Mouse (Mus musculus) MEL (cell line): ENCODE measurements at regions not wholly inside any gene's neighbourhood (a gene's known extent, or its start where the extent isn't known, plus 50 kb on each side); places are given as distances from the start of the nearest gene placed in this dataset.

Source experiments
- DNase-seq: peaks from one replicate; pipeline ENCODE4 v3.0.0; 2011; ENCODE audit warnings: low read depth, low spot score
- H3K27ac ChIP-seq: 2 replicates; pipeline ENCODE4 v1.5.1; 2012; ENCODE audit warnings: low read depth, mild to moderate bottlenecking, control low read depth, low read length, moderate library complexity; ENCODE audit not compliant: control insufficient read depth
- H3K27me3 ChIP-seq, 2 experiments: fragments of 150-350 bp in 1 of 2; sonication (generic) in 1 of 2; 2 replicates each; pipeline ENCODE4 v1.6.1; 2012; ENCODE audit warnings: low read length in 2 of 2, mild to moderate bottlenecking in 2 of 2, improper control_type of control experiment in 1 of 2, moderate library complexity in 1 of 2; ENCODE audit not compliant: insufficient read depth in 2 of 2, control insufficient read depth in 1 of 2
- H3K36me3 ChIP-seq, 2 experiments: 2 replicates each; pipeline ENCODE4 v1.6.1; 2012 to 2014; ENCODE audit warnings: low read length in 2 of 2, improper control_type of control experiment in 1 of 2, inconsistent platforms in 1 of 2, mild to moderate bottlenecking in 1 of 2; ENCODE audit not compliant: insufficient read depth in 2 of 2, control insufficient read depth in 1 of 2
- H3K4me1 ChIP-seq, 2 experiments: fragments of 150-350 bp in 1 of 2; sonication (generic) in 1 of 2; 2 replicates each; pipeline ENCODE4 v1.6.1; 2012; ENCODE audit warnings: low read length in 2 of 2, improper control_type of control experiment in 1 of 2, mild to moderate bottlenecking in 1 of 2; ENCODE audit not compliant: insufficient read depth in 2 of 2, control insufficient read depth in 1 of 2
- H3K4me3 ChIP-seq, 2 experiments: fragments of 150-350 bp in 1 of 2; sonication (generic) in 1 of 2; 2 replicates each; pipeline ENCODE4 v1.5.1; 2012; ENCODE audit warnings: low read depth in 2 of 2, low read length in 2 of 2, mild to moderate bottlenecking in 2 of 2, moderate library complexity in 2 of 2, control low read depth in 1 of 2, improper control_type of control experiment in 1 of 2; ENCODE audit not compliant: control insufficient read depth in 1 of 2, insufficient read depth in 1 of 2
- H3K79me2 ChIP-seq: 2 replicates; pipeline ENCODE4 v1.6.1; 2012; ENCODE audit warnings: mild to moderate bottlenecking, low read length, moderate library complexity; ENCODE audit not compliant: control insufficient read depth, poor library complexity, insufficient read depth
- H3K9ac ChIP-seq: 2 replicates; pipeline ENCODE4 v1.6.1; 2012; ENCODE audit warnings: low read depth, mild to moderate bottlenecking, control low read depth, low read length, moderate library complexity; ENCODE audit not compliant: control insufficient read depth, poor library complexity, severe bottlenecking
- H3K9me3 ChIP-seq: fragments of 150-350 bp; sonication (generic); replicated peaks from 2 replicates; pipeline ENCODE4 v1.6.1; 2012; ENCODE audit warnings: mild to moderate bottlenecking, low read length, improper control_type of control experiment, moderate library complexity; ENCODE audit not compliant: insufficient read depth
- BHLHE40 ChIP-seq: IDR thresholded peaks from 2 replicates; pipeline ENCODE4 v1.6.1; 2012; ENCODE audit warnings: low read depth, mild to moderate bottlenecking, inconsistent platforms, low read length, improper control_type of control experiment, borderline replicate concordance
- E2F4 ChIP-seq: IDR thresholded peaks from 2 replicates; pipeline ENCODE4 v1.6.1; 2011; ENCODE audit warnings: low read depth, low read length, improper control_type of control experiment, borderline replicate concordance
- ELF1 ChIP-seq: IDR thresholded peaks from 2 replicates; pipeline ENCODE4 v1.6.1; 2014; ENCODE audit warnings: low read depth, mild to moderate bottlenecking, inconsistent platforms, low read length, improper control_type of control experiment, moderate library complexity
- EP300 ChIP-seq, 2 experiments: IDR thresholded peaks; 2 replicates each; pipeline ENCODE4 v1.6.1; 2011; ENCODE audit warnings: improper control_type of control experiment in 2 of 2, low read length in 2 of 2, low read depth in 1 of 2, mild to moderate bottlenecking in 1 of 2
- ETS1 ChIP-seq: IDR thresholded peaks from 2 replicates; pipeline ENCODE4 v1.6.1; 2012; ENCODE audit warnings: low read depth, mild to moderate bottlenecking, inconsistent platforms, low read length, improper control_type of control experiment, moderate library complexity
- GABPA ChIP-seq: IDR thresholded peaks from 2 replicates; pipeline ENCODE4 v1.6.1; 2012; ENCODE audit warnings: low read depth, mild to moderate bottlenecking, inconsistent platforms, low read length, improper control_type of control experiment, moderate library complexity
- HCFC1 ChIP-seq: IDR thresholded peaks from 2 replicates; pipeline ENCODE4 v1.6.1; 2012; ENCODE audit warnings: low read depth, mild to moderate bottlenecking, inconsistent platforms, low read length, improper control_type of control experiment, moderate library complexity
- MAFK ChIP-seq: IDR thresholded peaks from 2 replicates; pipeline ENCODE4 v1.6.1; 2011; ENCODE audit warnings: low read depth, mild to moderate bottlenecking, low read length, improper control_type of control experiment, borderline replicate concordance
- MAZ ChIP-seq: IDR thresholded peaks from 2 replicates; pipeline ENCODE4 v1.6.1; 2012; ENCODE audit warnings: low read depth, mild to moderate bottlenecking, inconsistent platforms, low read length, improper control_type of control experiment
- MEF2A ChIP-seq: IDR thresholded peaks from 2 replicates; pipeline ENCODE4 v1.6.1; 2014; ENCODE audit warnings: low read depth, mild to moderate bottlenecking, inconsistent platforms, low read length, improper control_type of control experiment; ENCODE audit not compliant: poor library complexity, insufficient replicate concordance, severe bottlenecking; ENCODE audit errors: extremely low read depth
- MYB ChIP-seq: IDR thresholded peaks from 2 replicates; pipeline ENCODE4 v1.6.1; 2011; ENCODE audit warnings: mild to moderate bottlenecking, low read depth, low read length, improper control_type of control experiment
- MYC ChIP-seq: IDR thresholded peaks from 2 replicates; pipeline ENCODE4 v1.6.1; 2011; ENCODE audit warnings: low read depth, mild to moderate bottlenecking, low read length, improper control_type of control experiment, moderate library complexity
- NELFE ChIP-seq: IDR thresholded peaks from 2 replicates; pipeline ENCODE4 v1.6.1; 2011; ENCODE audit warnings: low read depth, low read length, improper control_type of control experiment
- NRF1 ChIP-seq: IDR thresholded peaks from 2 replicates; pipeline ENCODE4 v1.6.1; 2014; ENCODE audit warnings: low read depth, mild to moderate bottlenecking, inconsistent platforms, low read length, improper control_type of control experiment, moderate library complexity; ENCODE audit not compliant: poor library complexity, insufficient read depth, severe bottlenecking
- POLR2A ChIP-seq, 2 experiments: IDR thresholded peaks; 2 replicates each; pipeline ENCODE4 v1.6.1; 2011 to 2012; ENCODE audit warnings: low read length in 2 of 2, mild to moderate bottlenecking in 2 of 2, control low read depth in 1 of 2, improper control_type of control experiment in 1 of 2, low read depth in 1 of 2, moderate library complexity in 1 of 2; ENCODE audit not compliant: control insufficient read depth in 1 of 2, insufficient read depth in 1 of 2, poor library complexity in 1 of 2
- POLR2AphosphoS2 ChIP-seq: IDR thresholded peaks from 2 replicates; pipeline ENCODE4 v1.6.1; 2011; ENCODE audit warnings: low read length, improper control_type of control experiment
- SIN3A ChIP-seq: IDR thresholded peaks from 2 replicates; pipeline ENCODE4 v1.6.1; 2012; ENCODE audit warnings: low read length, improper control_type of control experiment, inconsistent platforms
- SMC3 ChIP-seq: IDR thresholded peaks from 2 replicates; pipeline ENCODE4 v1.6.1; 2011; ENCODE audit warnings: low read depth, low read length, improper control_type of control experiment
- TAL1 ChIP-seq: IDR thresholded peaks from 2 replicates; pipeline ENCODE4 v1.6.1; 2012; ENCODE audit warnings: mild to moderate bottlenecking, inconsistent platforms, low read length, moderate library complexity, mixed read lengths
- TCF12 ChIP-seq: IDR thresholded peaks from 2 replicates; pipeline ENCODE4 v1.6.1; 2014; ENCODE audit warnings: low read depth, mild to moderate bottlenecking, inconsistent platforms, low read length, improper control_type of control experiment, moderate library complexity
- UBTF ChIP-seq: IDR thresholded peaks from 2 replicates; pipeline ENCODE4 v1.6.1; 2012; ENCODE audit warnings: low read depth, mild to moderate bottlenecking, inconsistent platforms, low read length, improper control_type of control experiment, moderate library complexity, borderline replicate concordance; ENCODE audit not compliant: insufficient read depth
- USF1 ChIP-seq: IDR thresholded peaks from 2 replicates; pipeline ENCODE4 v1.6.1; 2014; ENCODE audit warnings: low read depth, mild to moderate bottlenecking, inconsistent platforms, low read length, improper control_type of control experiment, moderate library complexity
- ZC3H11A ChIP-seq: IDR thresholded peaks from 2 replicates; pipeline ENCODE4 v1.6.1; 2012; ENCODE audit warnings: low read depth, mild to moderate bottlenecking, inconsistent platforms, low read length, improper control_type of control experiment
- ZKSCAN1 ChIP-seq: IDR thresholded peaks from 2 replicates; pipeline ENCODE4 v1.6.1; 2012; ENCODE audit warnings: low read depth, mild to moderate bottlenecking, inconsistent platforms, low read length, improper control_type of control experiment, moderate library complexity
- ZMIZ1 ChIP-seq: IDR thresholded peaks from 2 replicates; pipeline ENCODE4 v1.6.1; 2012; ENCODE audit warnings: low read depth, mild to moderate bottlenecking, inconsistent platforms, low read length, improper control_type of control experiment, moderate library complexity
- ZNF384 ChIP-seq: IDR thresholded peaks from 2 replicates; pipeline ENCODE4 v1.6.1; 2012; ENCODE audit warnings: low read depth, mild to moderate bottlenecking, inconsistent platforms, low read length, improper control_type of control experiment

- H3K4me3 ChIP-seq: no peak overlapping the region
- TF ChIP-seq POLR2AphosphoS2 (no peak), USF1 (no peak), ZC3H11A (no peak), E2F4 (no peak), POLR2A (IDR thresholded peaks at IDR 0.05; ENCODE audit: control insufficient read depth in 1 of 2, insufficient read depth in 1 of 2, low read depth in 1 of 2, low read length in 2 of 2, poor library complexity in 1 of 2) (no peak), EP300 (IDR thresholded peaks at IDR 0.05; ENCODE audit: low read depth in 1 of 2, low read length in 2 of 2) (no peak), TAL1 (no peak), MAZ (no peak), ZKSCAN1 (no peak), SIN3A (no peak), ZMIZ1 (no peak), NRF1 (no peak), ZNF384 (no peak), BHLHE40 (no peak)
- H3K79me2 ChIP-seq: no peaks in the 10 kb centered on the region
- H3K9me3 ChIP-seq: no peaks in the 10 kb centered on the region
- H3K9ac ChIP-seq: no peak overlapping the region
- no peaks in the 10 kb centered on the region for H3K27me3 ChIP-seq
- DNase-seq: no peak
- H3K4me1 ChIP-seq: no peaks in the 10 kb centered on the region
- H3K27ac ChIP-seq: no peak overlapping the region
- no peaks in the 10 kb centered on the region for H3K36me3 ChIP-seq
Observed at GRCm38 (mm10) chr3:83516614-83517013, 249.5 kb upstream of the Sfrp2 start.

DNA sequence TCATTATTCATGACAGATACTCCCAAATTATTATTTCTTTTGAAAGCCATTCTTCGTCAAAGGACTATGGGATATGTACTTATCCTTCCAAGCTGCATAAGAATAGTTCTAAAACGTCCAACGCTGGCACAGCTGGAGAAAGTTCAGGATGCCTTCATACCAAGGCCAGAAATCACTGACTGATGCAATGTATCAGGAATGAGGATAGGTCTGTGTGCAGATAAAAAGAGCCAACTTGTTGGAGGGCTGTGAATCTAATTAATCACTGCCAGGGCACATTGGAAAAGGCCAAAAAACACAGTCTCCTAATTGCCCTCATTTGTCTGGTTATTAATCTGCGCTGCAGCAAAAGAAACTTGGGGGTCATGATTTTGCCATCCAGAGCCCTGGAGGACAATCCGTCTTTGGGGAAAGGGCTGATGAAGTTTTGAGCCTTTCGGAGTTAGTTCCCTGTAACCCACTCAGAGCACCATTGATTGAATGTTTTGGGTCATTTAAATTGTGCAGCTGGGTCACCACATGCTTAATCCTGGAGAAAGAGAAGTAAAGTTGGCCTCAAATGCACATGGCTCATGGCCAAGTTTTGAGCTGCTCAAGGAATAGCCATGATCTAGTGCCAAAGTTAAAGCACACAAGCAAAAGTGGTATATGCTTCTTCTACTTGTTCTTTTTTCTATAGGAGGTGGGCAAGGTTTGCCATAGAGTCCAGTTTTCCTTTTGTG is 248.0 kb upstream of the Sfrp2 start:
- Histone ChIP-seq H3K9me3 (no peaks in the 10 kb centered on the region), H3K36me3 (no peaks in the 10 kb centered on the region), H3K4me1 (no peaks in the 10 kb centered on the region), H3K27ac (no peak overlapping the region), H3K4me3 (no peak overlapping the region), H3K27me3 (no peaks in the 10 kb centered on the region), H3K79me2 (no peaks in the 10 kb centered on the region), H3K9ac (no peak overlapping the region)
- DNase-seq: no peak
- TF ChIP-seq TCF12 (no peak), MAFK (no peak), MEF2A (no peak), SMC3 (no peak), ETS1 (no peak), GABPA (no peak), MYB (no peak), NELFE (no peak), TAL1 (no peak), SIN3A (no peak), ELF1 (no peak), ZKSCAN1 (no peak), UBTF (no peak), MYC (no peak), POLR2AphosphoS2 (no peak), HCFC1 (no peak)
